Mouse (Mus musculus) limb, embryonic 15.5 days (tissue): Measurements from ENCODE around the gene Gm21983. TPM values are rescaled to one million over a fixed set of nuclear protein-coding genes. Genes with fewer than 3 reads are reported as not detected.
A peak's percentile ranks its signal among the peaks of the same experiment; 100 is the strongest.

Experiments used
- ATAC-seq: fragments of 200-750 bp; cut with Nextera tagmentation; 2 replicates; pipeline ENCODE4 v1.8.0; 2017; ENCODE audit warnings: low read depth, moderate TSS enrichment; ENCODE audit not compliant: insufficient number of reproducible peaks, low FRiP score, low TSS enrichment
- H3K27ac ChIP-seq: fragments of 300-500 bp; sonication (generic); 2 replicates; pipeline ENCODE4 v1.5.1; 2015; ENCODE audit warnings: moderate library complexity, mild to moderate bottlenecking, inconsistent platforms
- H3K27me3 ChIP-seq: fragments of 300-500 bp; sonication (generic); 2 replicates; pipeline ENCODE4 v1.6.1; 2015; ENCODE audit warnings: inconsistent platforms
- H3K36me3 ChIP-seq: fragments of 300-500 bp; sonication (generic); 2 replicates; pipeline ENCODE4 v1.6.1; 2015; ENCODE audit warnings: inconsistent platforms
- H3K4me1 ChIP-seq: fragments of 300-500 bp; sonication (generic); 2 replicates; pipeline ENCODE4 v1.6.1; 2015; ENCODE audit warnings: inconsistent platforms
- H3K4me2 ChIP-seq: fragments of 300-500 bp; sonication (generic); 2 replicates; pipeline ENCODE4 v1.6.1; 2015; ENCODE audit warnings: mild to moderate bottlenecking, inconsistent platforms
- H3K4me3 ChIP-seq: fragments of 300-500 bp; sonication (generic); 2 replicates; pipeline ENCODE4 v1.5.1; 2015; ENCODE audit warnings: mild to moderate bottlenecking, inconsistent platforms
- H3K9ac ChIP-seq: fragments of 300-500 bp; sonication (generic); 2 replicates; pipeline ENCODE4 v1.6.1; 2015; ENCODE audit warnings: inconsistent platforms
- H3K9me3 ChIP-seq: fragments of 300-500 bp; sonication (generic); 2 replicates; pipeline ENCODE4 v1.6.1; 2016; ENCODE audit warnings: inconsistent platforms
- WGBS: fragments of 180-500 bp; shearing (Covaris S2); methylation state at CpG from one replicate; pipeline ENCODE4 v1.1.7; 2015; 5-methylcytosine and 5-hydroxymethylcytosine counted together
- polyA plus RNA-seq: library from polyadenylated mRNA; unstranded; fragments of >200 nt; fragmentation: Nextera tagmentation; extraction: Ambion mirVana; gene quantifications from 2 replicates; pipeline ENCODE4 v1.2.1, GENCODE M21; 2015

The Gm21983 gene
- polyA plus RNA-seq, 1 experiment from 2014 or later: 0.90 TPM

DNA sequence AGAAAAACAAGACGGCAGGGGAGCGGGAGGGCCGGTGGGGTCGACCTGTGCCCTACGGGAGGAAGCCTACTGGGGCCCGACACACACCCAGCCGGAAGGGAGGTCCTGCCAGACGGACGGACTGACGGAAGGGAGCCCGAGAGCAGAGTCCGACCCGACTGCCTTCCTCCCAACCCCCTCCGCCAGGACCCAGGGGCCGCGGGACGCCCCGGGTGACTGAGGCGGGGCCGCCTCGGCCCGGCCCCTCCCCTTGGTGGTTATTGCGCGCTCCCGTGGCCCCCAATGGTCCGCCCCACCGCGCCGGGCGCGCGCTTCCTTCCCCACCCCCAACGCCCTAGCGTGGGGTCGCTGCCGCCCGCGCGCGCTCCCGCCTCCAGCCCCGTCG lies 14.7 kb downstream of the Gm21983 start:
- H3K27me3 ChIP-seq: no peaks in the 10 kb centered on the region
- H3K4me2 ChIP-seq: peak overlapping the region; percentile 83
- under 1% methylated on average over 36 of the region's 43 CpGs for WGBS
- H3K9ac ChIP-seq: peak overlapping the region; percentile 74
- H3K9me3 ChIP-seq: no peaks in the 10 kb centered on the region
- H3K4me1 ChIP-seq: peaks cover 54% of the 10 kb centered on the region
- peak overlapping the region; percentile 77 for H3K4me3 ChIP-seq
- ATAC-seq: peak; percentile 72
- peak overlapping the region; percentile 98 for H3K27ac ChIP-seq
- peaks cover 43% of the 10 kb centered on the region for H3K36me3 ChIP-seq

DNA sequence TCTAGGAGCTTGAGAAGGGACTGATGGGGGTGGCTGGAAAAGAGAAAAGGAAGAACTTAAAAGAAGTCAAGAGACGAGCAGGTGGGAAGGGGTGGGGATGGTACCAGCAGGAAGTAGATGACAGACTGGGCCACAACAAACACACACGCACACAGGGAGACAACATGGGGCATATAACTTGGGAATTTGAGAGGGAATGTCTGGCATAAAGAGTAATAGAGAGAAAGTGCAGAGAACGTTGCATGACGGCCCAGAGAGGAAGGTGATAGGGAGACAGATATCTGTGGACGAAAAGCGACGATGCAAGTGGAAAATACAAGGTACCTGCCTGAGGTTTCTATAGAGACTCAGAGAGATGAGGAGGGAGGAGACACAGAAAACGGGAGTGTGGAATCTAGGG lies 15.2 kb downstream of the Gm21983 start:
- no peak for ATAC-seq
- Histone ChIP-seq H3K27ac (peak overlapping the region; percentile 98), H3K4me3 (peak overlapping the region; percentile 77), H3K36me3 (peaks cover 44% of the 10 kb centered on the region), H3K9me3 (no peaks in the 10 kb centered on the region), H3K9ac (peak overlapping the region; percentile 74), H3K4me1 (peaks cover 57% of the 10 kb centered on the region), H3K27me3 (no peaks in the 10 kb centered on the region), H3K4me2 (peak overlapping the region; percentile 83)
- 2% methylated on average over 8 of the region's 8 CpGs for WGBS

DNA sequence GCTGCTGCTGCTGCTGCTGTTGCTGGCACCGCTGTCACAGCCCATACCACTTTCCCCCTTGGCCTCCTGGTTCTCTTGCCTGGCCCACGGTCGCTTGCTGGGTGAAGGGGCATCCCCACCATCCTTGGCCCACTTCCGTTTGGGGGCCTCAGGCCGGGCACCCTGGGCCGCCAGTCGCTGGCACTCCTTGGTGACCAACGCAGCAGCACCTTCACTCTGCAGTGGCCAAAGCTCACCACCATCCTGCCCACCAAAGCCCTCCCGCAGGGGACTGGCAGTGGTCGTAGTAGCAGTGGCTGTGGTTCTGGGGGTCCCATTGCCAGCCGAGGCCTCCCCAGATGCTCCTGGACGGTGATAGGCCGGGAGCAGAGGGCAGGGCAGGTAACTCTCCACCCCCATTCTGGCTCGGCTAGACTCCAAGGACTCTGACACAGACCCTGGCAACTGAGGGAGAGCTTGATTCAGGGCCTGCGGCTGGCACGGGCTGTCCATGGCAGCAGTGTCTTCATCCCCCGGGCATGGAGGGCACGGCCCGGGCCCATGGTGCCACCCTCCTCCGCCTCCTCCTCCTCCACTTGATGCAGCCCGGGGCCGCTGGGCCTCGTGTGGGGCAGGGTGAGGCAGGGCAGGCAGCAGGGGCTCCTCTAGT lies 15.8 kb downstream of the Gm21983 start:
- peak overlapping the region; percentile 74 for H3K9ac ChIP-seq
- H3K27me3 ChIP-seq: no peaks in the 10 kb centered on the region
- peaks cover 62% of the 10 kb centered on the region for H3K4me1 ChIP-seq
- ATAC-seq: no peak
- H3K36me3 ChIP-seq: peaks cover 44% of the 10 kb centered on the region
- H3K27ac ChIP-seq: no peak overlapping the region
- H3K4me3 ChIP-seq: peak overlapping the region; percentile 77
- peak overlapping the region; percentile 83 for H3K4me2 ChIP-seq
- no peaks in the 10 kb centered on the region for H3K9me3 ChIP-seq
- 65% methylated on average over 23 of the region's 23 CpGs for WGBS

DNA sequence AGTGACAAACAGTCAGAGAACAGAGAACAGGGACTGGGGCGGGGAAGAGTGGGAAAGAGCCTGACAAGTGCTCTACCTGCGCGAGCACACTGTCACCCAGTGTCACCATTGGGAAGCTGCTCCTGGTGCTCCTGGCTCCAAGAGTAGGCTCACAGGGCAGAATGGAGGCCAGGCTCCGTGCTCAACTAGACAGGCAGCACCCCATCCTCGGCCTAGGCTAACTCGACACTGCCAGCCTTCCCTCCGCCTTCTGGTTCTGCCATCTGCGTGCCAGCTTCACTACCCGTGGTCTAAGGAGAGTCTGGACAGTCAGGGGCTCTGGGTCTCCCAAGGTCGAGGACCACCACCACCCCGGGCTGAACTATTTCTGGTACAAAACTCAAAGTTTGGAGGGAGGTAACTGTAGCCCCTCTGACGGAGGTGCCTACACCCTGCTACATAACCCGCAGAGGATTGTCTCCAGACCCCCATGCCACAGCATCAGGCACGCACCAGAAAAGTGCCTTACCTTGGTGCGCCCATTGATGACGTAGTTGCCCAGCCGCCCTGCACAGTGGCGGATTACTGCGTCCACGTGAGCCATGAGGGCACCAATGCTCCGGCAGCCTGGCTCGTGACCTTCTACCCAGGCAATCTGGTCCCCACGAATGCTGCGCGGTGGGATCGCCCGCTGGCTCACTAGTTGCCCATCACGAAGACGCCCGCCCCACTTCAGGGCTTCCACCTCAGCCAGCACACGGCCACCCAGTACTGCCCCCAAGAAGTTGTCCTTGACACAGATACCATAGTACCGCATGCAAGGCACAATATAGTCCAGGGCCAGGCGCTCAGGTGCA lies 16.6 kb downstream of the Gm21983 start:
- Histone ChIP-seq H3K9ac (peak overlapping the region; percentile 26; the same call in 1 of the 2 replicates), H3K4me3 (peak overlapping the region; percentile 77), H3K4me2 (peak overlapping the region; percentile 83), H3K9me3 (no peaks in the 10 kb centered on the region), H3K36me3 (peaks cover 48% of the 10 kb centered on the region), H3K27ac (no peak overlapping the region), H3K4me1 (peaks cover 70% of the 10 kb centered on the region), H3K27me3 (no peaks in the 10 kb centered on the region)
- WGBS: 81% methylated on average over 33 of the region's 33 CpGs
- ATAC-seq: no peak

DNA sequence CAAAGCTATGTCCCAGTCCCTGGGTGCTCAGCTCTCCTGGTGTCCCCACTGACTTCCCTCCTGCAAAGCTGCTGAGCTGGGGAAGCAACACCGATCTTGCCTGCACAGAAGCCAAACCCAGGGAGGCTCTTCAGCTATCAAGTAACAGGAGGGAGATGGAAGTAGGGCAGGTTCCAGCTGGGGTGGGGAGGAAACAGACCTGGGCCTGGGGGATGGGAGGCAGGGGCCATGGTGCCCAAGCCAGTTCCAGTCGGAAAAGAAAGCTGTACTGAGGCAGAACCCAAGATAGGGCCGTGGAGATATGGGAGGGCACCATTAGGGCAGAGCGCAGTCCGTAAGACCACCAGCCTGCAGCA lies 17.5 kb downstream of the Gm21983 start:
- Histone ChIP-seq H3K4me1 (peaks cover 71% of the 10 kb centered on the region), H3K4me3 (no peak overlapping the region), H3K27me3 (no peaks in the 10 kb centered on the region), H3K36me3 (peaks cover 56% of the 10 kb centered on the region), H3K9me3 (no peaks in the 10 kb centered on the region), H3K4me2 (0 out of 2 replicates have a peak overlapping the region, but pooled peaks have one; percentile 12), H3K27ac (no peak overlapping the region), H3K9ac (0 out of 2 replicates have a peak overlapping the region, but pooled peaks have one; percentile 26)
- 73% methylated on average over 5 of the region's 5 CpGs for WGBS
- ATAC-seq: no peak

DNA sequence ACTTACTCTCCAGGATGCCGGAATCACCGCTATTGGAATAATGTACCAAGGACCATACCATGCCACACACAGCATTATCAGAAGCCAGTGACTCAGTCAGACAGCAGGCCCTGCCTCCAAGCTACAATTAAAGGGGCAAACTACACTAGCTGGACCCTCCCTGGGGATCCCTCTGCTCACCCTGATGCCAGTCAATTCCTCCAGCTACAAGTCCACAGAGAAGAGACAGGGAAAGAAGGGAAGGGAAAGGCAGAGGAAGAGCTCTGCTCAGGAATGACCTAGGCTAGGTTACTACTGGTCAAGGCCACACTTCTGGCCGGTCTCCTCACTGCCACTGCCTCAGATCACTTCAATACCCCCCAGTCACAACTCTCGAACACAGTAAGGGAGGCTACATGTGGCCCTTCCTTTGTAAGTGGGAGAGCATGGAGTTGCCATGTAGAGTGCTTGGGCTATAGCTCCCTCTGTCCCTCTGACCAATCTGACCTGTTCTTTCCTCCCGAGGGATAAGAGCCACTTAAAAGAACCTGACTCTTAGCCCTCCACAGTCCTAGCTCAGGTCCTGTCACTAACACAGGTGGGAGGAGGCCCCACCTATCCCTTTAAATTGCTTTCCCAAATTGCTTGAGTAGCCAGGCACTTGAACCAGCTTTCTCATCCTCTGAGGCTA lies 18.0 kb downstream of the Gm21983 start:
- H3K9me3 ChIP-seq: no peaks in the 10 kb centered on the region
- no peaks in the 10 kb centered on the region for H3K27me3 ChIP-seq
- no peak overlapping the region for H3K27ac ChIP-seq
- peaks cover 61% of the 10 kb centered on the region for H3K36me3 ChIP-seq
- 0 out of 2 replicates have a peak overlapping the region, but pooled peaks have one; percentile 12 for H3K4me2 ChIP-seq
- WGBS: 80% methylated on average over 5 of the region's 5 CpGs
- H3K9ac ChIP-seq: 0 out of 2 replicates have a peak overlapping the region, but pooled peaks have one; percentile 26
- H3K4me3 ChIP-seq: no peak overlapping the region
- ATAC-seq: no peak
- H3K4me1 ChIP-seq: peaks cover 70% of the 10 kb centered on the region

DNA sequence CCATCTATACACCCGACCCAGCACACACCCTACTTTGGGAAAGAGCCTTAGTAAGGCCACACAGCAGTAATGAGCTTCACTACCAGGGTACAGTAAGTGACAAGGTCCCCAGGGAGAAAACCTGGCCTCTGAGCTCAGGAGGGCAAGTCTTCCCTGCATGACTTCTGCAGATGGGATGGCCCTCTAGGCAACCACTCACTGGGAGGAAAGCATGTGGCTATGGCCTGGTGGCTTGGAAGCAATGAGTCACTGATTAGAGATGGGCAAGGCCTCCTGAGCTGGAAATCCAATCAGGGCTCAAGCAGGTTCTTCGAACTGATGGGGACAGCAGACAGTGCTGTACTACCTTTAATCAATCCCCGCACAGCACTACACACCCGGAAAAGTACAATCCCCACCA lies 19.1 kb downstream of the Gm21983 start:
- Histone ChIP-seq H3K4me3 (no peak overlapping the region), H3K4me2 (no peak overlapping the region), H3K36me3 (peaks cover 69% of the 10 kb centered on the region), H3K9ac (no peak overlapping the region), H3K27me3 (no peaks in the 10 kb centered on the region), H3K4me1 (peaks cover 60% of the 10 kb centered on the region), H3K9me3 (no peaks in the 10 kb centered on the region), H3K27ac (peak overlapping the region; percentile 11; the same call in 1 of the 2 replicates)
- 86% methylated on average over 4 of the region's 4 CpGs for WGBS
- no peak for ATAC-seq

DNA sequence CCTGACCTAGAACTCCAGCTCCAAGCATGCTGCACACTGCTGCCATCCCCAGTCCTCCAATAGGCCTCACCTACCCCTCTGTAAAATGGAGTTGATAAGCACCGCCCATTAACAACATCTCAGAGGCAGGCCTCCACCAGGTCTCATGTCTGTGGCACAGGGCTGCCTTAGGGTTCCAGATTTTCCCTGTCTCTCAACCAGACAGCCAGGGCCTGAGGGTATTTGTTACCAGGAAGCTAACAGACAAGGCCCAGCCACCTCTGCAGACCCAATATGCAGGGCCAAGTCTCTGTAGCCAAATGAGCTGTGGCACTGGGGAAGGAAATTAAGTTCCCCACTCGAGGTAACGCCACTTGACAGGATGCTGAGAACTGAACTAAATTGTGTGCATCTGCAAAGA lies 20.0 kb downstream of the Gm21983 start:
- peaks cover 62% of the 10 kb centered on the region for H3K4me1 ChIP-seq
- H3K27me3 ChIP-seq: no peaks in the 10 kb centered on the region
- no peak overlapping the region for H3K4me2 ChIP-seq
- 83% methylated on average over 3 of the region's 3 CpGs for WGBS
- peaks cover 74% of the 10 kb centered on the region for H3K36me3 ChIP-seq
- ATAC-seq: no peak
- H3K27ac ChIP-seq: no peak overlapping the region
- no peak overlapping the region for H3K4me3 ChIP-seq
- H3K9me3 ChIP-seq: no peaks in the 10 kb centered on the region
- H3K9ac ChIP-seq: no peak overlapping the region

DNA sequence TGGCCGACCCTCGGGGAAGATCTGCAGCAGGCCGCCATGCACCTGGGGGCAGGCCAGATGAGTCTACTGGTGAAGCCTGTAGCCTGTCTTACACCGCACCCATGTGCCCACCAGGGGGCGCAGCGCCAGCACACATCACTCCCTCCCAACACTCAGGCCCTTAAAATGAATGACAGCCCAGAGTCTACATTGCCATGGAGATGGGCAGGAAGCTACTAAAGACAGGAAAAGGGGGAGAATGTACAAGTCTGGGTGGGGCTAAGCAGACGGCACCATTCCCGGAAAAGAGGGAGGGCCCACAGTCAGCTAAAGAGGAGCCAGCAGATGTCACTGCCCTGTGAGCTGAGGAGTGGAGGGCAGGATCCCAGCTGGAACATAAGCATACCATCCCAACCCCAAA lies 21.0 kb downstream of the Gm21983 start:
- no peak overlapping the region for H3K4me2 ChIP-seq
- no peaks in the 10 kb centered on the region for H3K27me3 ChIP-seq
- no peaks in the 10 kb centered on the region for H3K9me3 ChIP-seq
- ATAC-seq: peak; percentile 80
- peaks cover 74% of the 10 kb centered on the region for H3K36me3 ChIP-seq
- H3K4me3 ChIP-seq: no peak overlapping the region
- H3K4me1 ChIP-seq: peaks cover 57% of the 10 kb centered on the region
- H3K9ac ChIP-seq: no peak overlapping the region
- whole genome bisulfite sequencing: 7% methylated on average over 8 of the region's 8 CpGs
- 0 out of 2 replicates have a peak overlapping the region, but pooled peaks have one; percentile 33 for H3K27ac ChIP-seq

DNA sequence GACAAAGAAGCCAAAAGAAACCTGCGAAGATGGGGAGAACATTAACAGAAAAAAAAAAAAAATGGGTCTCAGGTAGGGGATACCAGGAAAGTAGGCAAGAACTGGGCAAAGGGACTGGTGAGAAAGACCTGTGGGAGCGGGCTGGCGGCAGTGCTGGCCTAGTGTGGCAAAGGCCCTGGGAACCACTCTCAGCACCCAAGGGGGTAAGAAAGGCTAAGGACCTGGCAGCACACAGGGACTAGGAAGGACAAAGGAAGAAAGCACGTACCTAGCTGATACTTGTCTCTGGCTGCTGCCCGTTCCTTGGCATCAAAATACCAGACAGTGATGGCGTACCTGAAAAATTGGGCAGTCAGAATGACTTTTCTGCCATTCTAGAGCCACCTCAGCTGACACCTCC lies 21.6 kb downstream of the Gm21983 start:
- no peak for ATAC-seq
- H3K36me3 ChIP-seq: peaks cover 67% of the 10 kb centered on the region

DNA sequence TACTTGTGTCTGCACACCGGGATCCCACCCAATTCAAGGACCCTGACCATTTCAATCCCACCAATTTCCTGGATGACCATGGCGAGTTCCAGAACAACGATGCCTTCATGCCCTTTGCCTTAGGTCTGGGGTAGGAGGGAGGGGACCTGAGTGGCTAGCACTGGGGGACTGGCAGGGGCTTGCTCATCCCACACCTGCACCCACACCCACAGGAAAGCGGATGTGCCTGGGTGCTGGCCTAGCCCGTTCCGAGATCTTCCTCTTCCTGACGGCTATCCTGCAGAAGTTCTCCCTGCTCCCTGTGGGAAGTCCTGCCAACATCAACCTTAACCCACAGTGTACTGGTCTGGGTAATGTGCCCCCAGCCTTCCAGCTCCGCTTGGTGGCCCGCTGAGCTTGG lies 22.7 kb downstream of the Gm21983 start:
- no peak overlapping the region for H3K4me2 ChIP-seq
- no peak overlapping the region for H3K4me3 ChIP-seq
- peaks cover 47% of the 10 kb centered on the region for H3K4me1 ChIP-seq
- no peaks in the 10 kb centered on the region for H3K27me3 ChIP-seq
- H3K9ac ChIP-seq: no peak overlapping the region
- no peaks in the 10 kb centered on the region for H3K9me3 ChIP-seq
- WGBS: 95% methylated on average over 9 of the region's 9 CpGs
- ATAC-seq: no peak
- H3K36me3 ChIP-seq: peaks cover 59% of the 10 kb centered on the region
- no peak overlapping the region for H3K27ac ChIP-seq

More for the DNA sequence above, 21.6 kb downstream of the Gm21983 start:
- no peak overlapping the region for H3K4me2 ChIP-seq
- H3K9ac ChIP-seq: no peak overlapping the region
- H3K4me3 ChIP-seq: no peak overlapping the region
- 90% methylated on average over 6 of the region's 6 CpGs for WGBS
- peaks cover 51% of the 10 kb centered on the region for H3K4me1 ChIP-seq
- H3K27ac ChIP-seq: no peak overlapping the region
- no peaks in the 10 kb centered on the region for H3K9me3 ChIP-seq
- no peaks in the 10 kb centered on the region for H3K27me3 ChIP-seq

DNA sequence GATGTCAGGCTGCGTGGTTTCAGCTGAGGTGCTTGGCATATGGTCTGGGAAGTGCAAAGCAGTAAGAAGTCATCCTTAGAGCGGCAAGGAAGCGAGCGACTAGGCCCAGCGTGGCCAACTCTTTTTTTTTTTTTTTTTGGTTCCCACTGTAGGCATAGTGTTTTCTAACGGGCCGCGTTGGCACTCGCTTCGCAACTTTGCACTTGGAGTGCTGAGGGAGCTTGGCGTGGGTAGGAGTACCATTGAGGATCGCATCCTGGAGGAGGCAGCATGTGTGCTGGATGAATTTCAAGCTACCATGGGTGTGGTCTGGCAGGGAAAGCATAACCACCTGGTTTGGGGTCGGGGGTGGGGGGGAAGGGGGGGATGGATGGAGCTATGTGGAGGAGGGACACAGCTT lies 24.9 kb downstream of the Gm21983 start:
- Histone ChIP-seq H3K36me3 (peaks cover 38% of the 10 kb centered on the region), H3K4me2 (no peak overlapping the region), H3K9me3 (no peaks in the 10 kb centered on the region), H3K4me3 (no peak overlapping the region), H3K4me1 (peaks cover 30% of the 10 kb centered on the region), H3K27ac (no peak overlapping the region), H3K9ac (no peak overlapping the region), H3K27me3 (no peaks in the 10 kb centered on the region)
- no peak for ATAC-seq
- 74% methylated on average over 13 of the region's 13 CpGs for WGBS
